Mouse (Mus musculus) C2C12 (cell line): ENCODE data around the gene Actn3.

Experiments
- CEBPB ChIP-seq: IDR thresholded peaks from one replicate; pipeline ENCODE4 v1.6.1; 2011; ENCODE audit warnings: low read depth, mild to moderate bottlenecking, control low read depth, moderate library complexity
- CTCF ChIP-seq: IDR thresholded peaks from one replicate; pipeline ENCODE4 v1.5.1; 2011; ENCODE audit not compliant: control insufficient read depth, insufficient read depth, insufficient read length
- FOSL1 ChIP-seq: IDR thresholded peaks from one replicate; pipeline ENCODE4 v1.8.0; 2011; ENCODE audit warnings: mild to moderate bottlenecking, low read length; ENCODE audit not compliant: poor library complexity, insufficient read depth, severe bottlenecking
- MAX ChIP-seq: IDR thresholded peaks from one replicate; pipeline ENCODE4 v1.6.1; 2011; ENCODE audit warnings: mild to moderate bottlenecking, control low read depth
- MYOD1 ChIP-seq: IDR thresholded peaks from one replicate; pipeline ENCODE4 v1.6.1; 2011; ENCODE audit warnings: low read depth; ENCODE audit not compliant: control insufficient read depth, insufficient read length
- MYOG ChIP-seq: IDR thresholded peaks from one replicate; pipeline ENCODE4 v1.6.1; 2011; ENCODE audit not compliant: control insufficient read depth, insufficient read length; ENCODE audit errors: extremely low read depth
- USF1 ChIP-seq: IDR thresholded peaks from one replicate; pipeline ENCODE4 v1.6.1; 2011; ENCODE audit warnings: low read depth, mild to moderate bottlenecking, control low read depth, moderate library complexity

DNA sequence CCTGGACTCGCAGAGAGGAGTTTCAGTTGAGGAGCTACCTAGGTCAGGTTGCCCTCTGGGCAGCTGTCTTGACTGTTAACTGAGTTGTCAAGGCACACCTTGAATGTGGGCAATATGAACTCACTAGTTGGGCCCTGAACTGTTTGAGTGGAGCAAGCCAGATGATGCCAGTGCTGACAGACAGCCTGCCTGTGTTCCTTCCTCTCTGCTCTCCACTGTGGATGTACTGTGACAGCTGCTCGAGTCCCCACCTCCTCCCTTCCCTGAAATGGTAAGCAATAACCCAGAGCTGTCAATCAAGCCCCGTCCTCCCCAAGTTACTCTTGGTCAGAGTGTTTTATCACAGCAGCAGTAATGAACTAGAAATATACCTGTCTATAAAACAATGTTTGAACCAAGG is 22.2 kb upstream of the Actn3 start:
- TF ChIP-seq CTCF (no peak), USF1 (no peak), MYOD1 (no peak), CEBPB (no peak), FOSL1 (no peak), MAX (no peak), MYOG (no peak)
